Mouse (Mus musculus): ENCODE measurements around the gene Hmbs. TPM values are rescaled to one million over a fixed set of nuclear protein-coding genes. Genes with fewer than 3 reads are reported as not detected.
"Not testable (repeated sequence)": the region's sequence is repeated elsewhere in the genome, so short reads cannot be mapped to it uniquely, and the experiment has no call there.

Hmbs gene
- polyA plus RNA-seq, 3 experiments from 2014 or later, result 24.7 to 35.8 (median 25.4) TPM

DNA sequence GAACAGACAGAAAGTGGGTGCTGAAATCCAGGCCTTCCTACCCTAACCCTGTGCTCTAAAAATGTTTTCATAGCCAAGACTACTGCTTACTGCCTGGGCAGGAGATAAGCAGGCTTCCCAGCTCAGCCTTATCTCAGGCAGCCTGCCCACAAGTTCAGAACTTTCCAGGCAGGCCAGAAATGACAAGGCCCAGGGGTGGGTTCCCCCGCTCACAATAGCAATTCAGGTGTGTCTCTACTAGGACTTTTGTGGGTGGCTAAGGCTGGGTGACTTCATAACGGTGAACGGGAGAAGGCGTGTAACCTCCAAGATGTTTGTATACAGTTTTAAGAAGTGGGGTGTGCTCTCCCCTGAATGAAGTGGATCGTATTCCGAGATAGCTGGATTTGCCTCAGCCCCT, 738 bp downstream of the Hmbs start:
- no peak for ATAC-seq

DNA sequence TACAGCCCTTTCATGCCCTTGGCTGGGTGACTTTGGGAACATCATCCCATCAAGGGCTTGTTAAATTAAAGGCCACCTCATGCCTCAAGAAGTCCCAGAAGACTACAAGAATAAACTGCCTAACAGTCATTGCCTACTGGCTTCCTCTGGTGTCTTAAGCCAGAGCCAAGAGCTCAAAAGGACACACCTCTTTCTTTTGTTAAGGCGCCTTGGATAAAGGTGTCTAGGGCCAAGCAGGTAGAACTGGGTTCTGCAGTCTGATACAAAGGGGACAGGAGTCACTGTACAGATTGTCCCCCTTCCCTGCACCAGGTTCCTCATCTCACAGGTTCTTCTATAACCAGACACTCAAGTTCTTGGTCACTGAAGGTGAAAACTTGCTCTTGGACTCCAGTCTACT, 1.4 kb downstream of the Hmbs start:
- no peak for ATAC-seq

DNA sequence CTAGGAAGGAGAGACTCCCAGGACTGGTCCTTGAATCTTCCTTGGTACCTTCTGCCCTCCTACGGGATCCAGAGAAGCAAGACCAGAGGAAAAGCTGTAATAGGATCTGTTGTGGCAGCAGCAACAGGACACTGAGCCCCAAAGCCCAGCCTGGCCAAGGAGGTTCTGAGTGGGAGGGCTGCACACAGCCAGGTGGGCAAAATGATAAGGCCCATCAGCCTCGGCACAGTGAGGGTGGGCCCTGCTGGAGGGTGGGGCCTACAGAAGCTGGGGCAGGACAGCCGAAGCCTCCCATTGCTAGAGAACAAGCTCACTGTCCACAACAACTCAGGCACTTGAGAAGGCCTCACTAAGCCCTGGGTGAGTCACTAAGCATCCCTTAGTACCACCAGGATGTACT, 1.9 kb downstream of the Hmbs start:
- no peak for ATAC-seq

DNA sequence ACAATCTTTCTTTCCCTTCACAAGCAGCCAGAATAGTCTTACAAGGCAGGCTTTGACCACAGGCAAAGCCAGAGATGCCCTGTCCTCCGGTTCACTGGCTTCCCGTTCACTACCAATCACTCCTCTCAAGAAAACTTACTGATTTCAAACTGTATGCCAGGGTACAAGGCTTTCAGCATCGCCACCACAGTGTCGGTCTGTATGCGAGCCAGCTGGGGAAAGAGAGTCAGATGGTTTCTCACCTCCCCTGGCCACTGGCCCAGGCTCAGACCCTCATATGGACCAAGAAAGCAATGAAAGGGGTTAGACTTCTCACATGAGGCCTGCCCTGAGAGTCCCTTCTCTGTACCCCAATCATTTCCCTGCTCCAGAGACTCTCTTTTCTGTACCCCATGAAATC, 2.5 kb downstream of the Hmbs start:
- no peak for ATAC-seq

DNA sequence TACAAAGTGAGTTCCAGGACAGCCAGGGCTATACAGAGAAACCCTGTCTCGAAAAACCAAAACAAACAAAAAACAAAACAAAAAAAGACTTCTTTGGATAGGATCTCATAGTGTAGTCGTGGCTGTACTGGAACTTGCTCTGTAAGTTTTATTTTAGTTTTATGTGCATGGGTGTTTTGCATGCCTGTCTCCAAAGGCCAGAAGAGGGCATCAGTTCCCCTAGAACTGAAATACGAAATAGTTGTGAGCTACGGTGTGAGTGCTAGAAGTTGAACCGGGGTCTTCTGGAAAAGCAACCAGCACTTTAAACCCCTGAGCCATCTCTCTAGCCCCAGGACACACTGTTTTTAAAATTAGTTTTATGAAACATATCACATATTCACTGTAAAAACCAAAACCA, 5.5 kb downstream of the Hmbs start:
- no peak for ATAC-seq

DNA sequence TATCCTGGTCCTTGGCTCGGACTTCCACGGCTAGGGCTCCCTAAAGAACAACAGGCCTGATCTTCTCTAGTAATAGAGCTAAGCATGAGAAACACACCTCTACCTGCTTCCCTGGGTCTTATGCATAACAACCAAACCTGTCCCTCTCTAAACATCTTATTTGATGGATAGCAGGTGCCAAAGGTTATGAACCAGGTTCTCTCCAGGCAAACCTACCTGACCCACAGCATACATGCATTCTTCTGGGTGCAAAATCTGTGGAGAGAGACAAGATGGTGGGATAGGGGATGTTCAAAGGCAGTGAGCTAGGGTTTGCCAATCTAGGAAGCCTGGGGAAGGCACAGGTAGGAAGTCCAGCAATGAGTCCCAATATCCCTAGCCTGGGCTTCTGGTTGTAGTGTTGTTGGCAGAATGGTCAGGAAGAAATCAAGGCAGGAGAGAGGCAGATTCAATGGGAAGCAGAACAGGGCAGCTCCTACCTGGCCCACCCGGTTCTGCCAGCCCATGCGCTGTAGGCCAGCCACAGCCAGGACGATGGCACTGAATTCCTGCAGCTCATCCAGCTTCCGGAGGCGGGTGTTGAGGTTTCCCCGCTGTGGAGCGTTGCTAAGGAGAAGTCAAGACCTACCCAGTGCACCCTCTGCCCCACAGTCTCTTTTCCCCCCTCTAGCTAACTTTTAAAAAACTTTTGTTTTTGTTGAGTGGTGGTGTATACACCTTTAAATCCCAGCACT, 6.4 kb downstream of the Hmbs start:
- ATAC-seq, result no peak

DNA sequence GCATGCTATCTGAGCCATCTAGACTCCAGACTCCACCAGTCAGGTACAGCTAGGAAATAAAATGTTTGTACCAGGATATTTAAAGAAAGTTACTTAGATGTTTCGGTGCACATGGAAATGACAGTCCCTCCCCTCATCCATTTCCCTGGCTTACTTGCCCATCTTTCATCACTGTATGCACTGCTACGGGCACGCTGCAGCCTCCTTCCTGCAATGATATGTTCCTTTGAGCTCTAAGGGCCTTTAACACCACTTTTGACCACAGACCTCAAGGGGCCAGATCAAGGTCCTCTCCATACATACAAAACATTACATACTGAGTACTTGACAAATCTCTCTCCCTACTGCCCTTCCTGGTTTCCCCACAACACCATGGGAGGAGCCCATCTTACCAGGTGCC, 7.1 kb downstream of the Hmbs start:
- no peak for ATAC-seq

DNA sequence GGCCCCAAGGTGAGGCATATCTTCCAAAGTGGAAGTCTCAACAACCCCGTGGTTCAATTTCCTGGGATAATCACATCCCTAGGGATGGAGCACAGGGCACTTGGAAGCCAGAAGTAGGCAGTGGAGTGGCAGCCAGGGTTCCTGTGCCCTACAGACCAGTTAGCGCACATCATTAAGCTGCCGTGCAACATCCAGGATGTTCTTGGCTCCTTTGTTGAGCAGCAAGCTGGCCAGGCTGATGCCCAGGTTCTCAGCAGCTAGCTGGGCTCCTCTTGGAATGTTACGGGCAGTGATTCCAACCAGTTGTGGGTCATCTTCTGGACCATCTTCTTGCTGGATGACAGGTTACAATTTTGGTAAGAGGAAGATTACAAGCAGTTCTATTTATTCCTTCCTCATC, 7.5 kb downstream of the Hmbs start:
- not testable (repeated sequence) for ATAC-seq

DNA sequence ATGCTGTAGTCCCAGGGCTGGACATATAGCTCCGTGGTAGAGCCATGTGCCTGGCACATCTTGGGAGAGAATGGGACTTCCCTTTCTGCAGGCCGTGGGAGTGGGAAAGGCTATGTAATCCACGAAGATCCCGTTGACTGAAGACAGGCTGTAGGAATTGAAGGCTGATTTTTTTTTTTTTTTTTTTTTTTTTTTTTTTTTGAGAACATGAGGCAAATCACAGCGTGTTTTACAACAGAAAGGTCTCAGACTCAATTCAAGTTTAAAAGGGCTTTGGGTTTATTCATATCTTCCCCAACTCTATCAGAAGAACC, 8.0 kb downstream of the Hmbs start:
- no peak for ATAC-seq

DNA sequence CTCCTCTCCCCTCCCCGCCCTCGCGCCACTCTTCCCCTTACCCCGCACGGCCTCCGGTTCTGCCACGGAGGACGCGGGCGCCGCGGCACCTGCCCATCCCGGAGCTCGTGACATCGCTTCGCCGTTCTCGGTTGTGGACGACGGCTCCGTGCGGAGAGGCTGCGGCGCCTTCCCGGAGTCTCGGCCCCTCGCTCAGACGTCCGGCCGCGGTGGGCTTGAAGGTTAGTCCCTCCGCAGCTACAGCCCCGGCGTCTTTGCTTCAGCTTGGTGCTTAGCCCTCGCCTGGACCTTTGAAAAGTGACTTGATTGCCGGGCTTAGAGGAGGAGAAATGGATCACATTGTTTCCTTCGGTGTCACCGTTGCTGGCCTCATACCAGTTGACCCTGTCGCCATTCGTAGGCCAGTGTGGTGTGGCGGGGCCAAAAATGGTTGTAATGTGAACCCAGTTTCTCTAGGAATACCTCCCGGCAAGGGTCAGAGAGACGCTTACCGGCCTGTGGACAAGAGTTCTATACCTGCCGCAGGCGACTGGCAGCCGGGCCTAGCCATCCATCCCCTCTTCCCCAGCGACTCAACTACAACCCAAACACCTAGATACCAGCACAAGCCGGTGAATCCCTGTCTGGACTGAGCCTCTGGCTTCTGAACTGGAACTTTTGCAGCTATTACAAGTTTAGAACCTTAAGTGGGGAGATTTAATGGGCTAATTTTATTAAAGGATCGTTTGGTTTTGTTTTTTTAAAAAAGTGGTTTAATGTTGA, 8.5 kb downstream of the Hmbs start:
- no peak for ATAC-seq

DNA sequence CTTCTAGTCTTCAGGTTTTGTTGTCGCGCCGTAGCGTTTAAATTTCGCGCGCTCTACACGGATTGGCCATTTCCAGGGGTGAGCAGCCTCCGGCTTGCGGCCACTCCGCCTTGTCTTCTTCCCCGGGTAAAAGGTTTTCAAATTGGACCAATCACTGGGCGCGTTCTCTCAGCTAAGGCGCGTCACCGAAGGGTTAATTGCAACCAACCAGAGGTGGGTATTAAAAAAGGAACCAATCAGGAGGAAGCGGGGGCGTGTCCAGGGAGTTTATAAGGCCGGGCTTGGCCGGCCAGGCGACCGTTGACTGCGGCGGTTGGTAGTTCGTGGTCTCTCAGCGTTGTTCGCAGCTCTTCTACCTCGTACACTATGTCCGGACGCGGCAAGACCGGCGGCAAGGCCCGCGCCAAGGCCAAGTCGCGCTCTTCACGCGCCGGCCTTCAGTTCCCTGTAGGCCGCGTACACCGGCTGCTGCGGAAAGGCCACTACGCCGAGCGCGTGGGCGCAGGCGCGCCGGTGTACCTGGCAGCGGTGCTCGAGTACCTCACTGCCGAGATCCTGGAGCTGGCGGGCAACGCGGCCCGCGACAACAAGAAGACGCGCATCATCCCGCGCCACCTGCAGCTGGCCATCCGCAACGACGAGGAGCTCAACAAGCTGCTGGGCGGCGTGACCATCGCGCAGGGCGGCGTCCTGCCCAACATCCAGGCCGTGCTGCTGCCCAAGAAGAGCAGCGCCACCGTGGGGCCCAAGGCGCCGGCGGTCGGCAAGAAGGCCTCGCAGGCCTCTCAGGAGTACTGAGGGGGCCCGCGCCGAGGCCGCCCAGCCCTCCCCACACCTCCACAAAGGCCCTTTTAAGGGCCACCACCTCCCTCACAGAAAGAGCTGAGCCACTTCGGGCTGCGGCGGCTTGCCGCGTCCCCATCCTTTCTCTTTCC, 9.4 kb downstream of the Hmbs start, which contains the start of gene H2afx:
Gene H2afx, plus strand, starts transcription at position 299 of the 935 bp plus-strand sequence.
- peak; percentile 98 for ATAC-seq

DNA sequence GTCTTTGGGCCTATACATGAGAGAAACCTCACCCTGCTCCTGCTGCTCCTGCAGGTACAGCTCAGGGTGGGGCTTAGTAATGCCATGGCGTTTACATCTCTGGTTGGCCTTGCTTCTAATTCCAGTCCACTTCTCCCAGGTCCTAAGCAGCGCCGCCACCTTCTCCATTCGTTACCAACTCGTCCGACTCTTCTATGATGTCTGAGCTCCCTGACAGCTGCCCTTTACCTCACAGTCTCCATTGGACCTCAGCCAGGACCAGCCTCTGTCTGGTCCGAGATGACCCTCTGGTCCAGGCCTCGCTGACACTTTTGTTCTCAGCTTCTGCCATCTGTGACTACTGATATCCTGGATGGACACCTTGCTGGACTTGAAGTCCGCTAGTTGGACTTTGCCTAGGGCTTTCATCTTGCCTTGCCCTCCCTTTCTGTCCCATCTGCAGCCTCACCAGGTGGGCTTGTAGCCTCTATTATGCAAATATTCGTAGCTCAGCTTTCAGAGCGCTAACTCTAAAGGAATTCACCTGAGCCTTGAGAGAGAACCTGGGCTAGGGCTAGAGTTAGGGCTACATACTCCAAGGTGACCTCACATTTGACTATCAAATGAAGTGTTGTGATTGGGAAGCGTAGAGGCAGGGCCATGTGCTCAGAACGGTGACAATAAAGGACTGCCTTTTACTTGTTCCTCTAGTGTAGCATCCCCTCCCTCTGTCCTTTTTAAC, 10.9 kb downstream of the Hmbs start:
- no peak for ATAC-seq

DNA sequence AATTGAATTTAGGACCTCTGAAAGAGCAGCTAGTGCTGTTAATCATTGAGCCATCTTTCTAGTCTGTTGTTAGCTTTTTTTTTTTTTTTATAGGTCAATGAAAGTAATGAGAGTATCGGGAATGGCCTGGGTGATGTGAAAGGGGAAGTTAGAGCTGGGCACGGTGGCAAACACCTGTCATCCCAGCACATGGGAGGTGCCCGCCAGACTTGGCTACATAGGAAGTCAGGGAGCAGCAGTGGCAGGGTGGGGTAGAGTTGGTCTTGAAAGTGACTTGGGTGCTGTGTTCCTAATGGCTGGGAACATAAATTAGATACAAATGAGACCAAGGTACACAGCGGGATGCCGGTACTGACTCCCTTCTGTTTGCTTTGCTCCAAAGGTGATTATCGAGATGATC, 13.3 kb downstream of the Hmbs start:
- ATAC-seq, result no peak

DNA sequence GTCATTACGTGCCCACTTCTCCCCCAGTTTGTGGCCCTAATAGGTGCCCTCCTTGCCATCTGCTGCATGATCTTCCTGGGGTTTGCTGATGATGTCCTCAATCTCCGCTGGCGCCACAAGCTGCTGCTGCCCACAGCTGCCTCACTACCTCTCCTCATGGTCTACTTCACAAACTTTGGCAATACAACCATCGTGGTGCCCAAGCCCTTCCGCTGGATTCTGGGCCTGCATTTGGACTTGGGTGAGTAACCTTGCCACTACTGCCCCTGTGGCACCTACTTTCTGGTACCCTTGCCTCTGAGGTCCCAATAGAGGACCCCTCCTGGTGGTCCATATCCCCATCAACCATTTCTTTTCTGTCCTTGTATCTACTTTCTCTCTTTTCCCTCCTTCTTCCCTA, 16.1 kb downstream of the Hmbs start:
- no peak for ATAC-seq

DNA sequence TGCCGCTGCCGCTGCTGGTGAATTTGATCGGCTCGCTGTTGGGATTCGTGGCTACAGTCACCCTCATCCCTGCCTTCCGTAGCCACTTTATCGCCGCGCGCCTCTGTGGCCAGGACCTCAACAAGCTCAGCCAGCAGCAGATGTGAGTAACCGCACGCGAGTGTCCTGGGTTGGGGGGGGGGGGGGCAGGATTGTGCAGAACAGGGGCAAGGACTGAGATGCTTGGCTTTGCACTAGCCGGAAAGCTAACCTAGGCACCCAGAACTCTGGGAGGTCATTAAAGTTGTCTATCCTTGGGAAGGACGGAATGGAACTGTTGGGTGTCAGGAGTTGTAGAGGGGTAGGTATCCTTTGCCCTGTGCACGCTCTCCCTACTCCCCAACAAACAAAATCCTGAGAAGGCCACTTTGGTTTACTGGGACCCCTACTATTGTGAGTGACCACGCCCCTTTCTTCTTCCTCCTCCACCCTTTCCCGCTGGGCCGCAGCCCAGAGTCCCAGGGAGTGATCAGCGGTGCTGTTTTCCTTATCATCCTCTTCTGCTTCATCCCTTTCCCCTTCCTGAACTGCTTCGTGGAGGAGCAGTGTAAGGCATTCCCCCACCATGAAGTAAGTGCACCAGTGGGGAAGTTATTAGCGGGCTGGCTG, 16.8 kb downstream of the Hmbs start:
- ATAC-seq, result no peak

DNA sequence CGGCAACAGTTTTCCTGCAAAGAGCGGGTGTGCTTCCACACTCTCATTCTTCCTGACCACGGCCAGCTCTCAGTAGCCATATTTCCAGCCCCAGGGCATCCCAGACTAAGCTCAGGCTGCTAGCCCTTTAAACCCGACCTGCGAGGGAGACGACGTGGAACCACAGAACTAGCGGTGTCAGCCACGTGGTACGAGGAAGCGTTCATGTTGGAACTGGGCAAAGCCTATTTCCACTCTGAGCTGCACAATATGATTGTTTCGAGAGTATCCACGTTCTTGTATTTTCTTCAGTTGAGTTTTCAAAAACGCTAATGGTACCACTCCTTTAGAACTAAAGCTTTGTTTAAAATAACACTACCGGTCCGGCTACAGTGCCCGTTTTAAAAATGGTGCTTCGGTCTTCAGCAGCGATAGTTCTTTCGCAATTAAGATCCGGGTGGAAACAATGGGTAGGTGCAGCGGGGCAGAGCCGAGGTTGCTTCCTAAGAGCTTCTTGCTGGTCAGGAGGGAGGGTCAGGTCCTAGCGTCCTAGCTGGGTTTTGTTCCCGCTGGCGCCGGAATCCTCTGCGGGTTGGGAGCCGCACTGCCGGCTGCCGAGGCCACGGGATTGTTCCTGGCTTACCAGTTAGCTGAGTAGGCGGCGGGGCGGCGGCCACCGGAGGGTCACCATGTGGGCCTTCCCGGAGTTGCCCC, 17.5 kb downstream of the Hmbs start:
- ATAC-seq, result peak; percentile 96

DNA sequence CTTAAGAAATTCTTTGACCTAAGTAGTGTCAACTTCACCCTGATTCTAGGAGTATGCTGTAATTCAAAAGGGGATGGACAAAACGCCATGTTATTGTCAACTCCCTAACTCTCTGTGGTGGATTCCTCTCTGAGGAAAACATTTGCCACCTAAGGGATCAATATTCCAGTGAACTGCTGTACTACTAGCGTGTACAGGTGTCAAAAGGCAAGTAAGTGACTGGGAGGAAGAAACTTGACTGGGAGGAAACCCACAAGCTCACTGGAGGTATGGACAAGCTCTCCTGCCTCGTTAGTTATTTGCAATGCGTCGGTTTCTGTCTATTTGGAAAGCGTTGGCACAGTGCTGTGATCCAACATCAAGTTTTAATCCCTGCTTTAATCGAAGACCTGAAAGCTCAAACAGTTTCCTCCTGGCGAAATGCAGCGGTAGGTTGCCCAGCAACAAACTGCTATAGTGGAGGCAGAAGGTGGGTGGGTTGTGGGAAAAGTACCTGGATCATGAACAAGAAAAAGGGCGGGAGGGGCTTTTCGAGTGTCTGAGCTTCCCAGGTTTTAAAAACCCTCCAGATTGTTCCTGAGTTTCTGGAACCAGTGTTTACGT, 18.2 kb downstream of the Hmbs start, which contains the start of gene Dpagt1:
Gene Dpagt1, plus strand, starts transcription at position 252 of the 603 bp plus-strand sequence.
- ATAC-seq, result no peak

DNA sequence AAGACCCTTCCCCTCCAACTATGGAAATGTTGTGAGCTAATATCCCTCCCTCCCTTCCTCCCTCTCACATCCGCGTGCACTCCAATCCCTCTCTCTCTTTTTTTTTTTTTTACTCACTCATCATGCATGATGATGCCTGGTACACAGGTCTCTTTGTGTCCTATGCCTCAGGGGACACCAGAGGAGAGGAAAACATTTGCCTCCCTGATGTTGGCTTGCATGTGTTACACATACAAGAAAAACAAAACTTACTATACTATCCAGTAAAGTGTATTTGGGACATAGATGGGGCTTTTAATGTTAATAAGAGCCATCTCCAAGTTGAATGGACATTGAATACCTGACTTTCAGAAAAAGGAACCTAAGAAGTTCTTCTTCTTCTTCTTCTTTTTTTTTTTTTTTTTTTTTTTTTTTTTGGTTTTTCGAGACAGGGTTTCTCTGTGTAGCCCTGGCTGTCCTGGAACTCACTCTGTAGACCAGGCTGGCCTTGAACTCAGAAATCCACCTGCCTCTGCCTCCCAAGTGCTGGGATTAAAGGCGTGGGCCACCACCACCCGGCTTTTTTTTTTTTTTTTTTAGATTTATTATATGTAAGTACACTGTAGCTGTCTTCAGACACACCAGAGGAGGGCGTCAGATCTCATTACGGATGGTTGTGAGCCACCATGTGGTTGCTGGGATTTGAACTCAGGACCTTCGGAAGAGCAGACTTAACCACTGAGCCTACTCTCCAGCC, 18.8 kb downstream of the Hmbs start:
- not testable (repeated sequence) for ATAC-seq

DNA sequence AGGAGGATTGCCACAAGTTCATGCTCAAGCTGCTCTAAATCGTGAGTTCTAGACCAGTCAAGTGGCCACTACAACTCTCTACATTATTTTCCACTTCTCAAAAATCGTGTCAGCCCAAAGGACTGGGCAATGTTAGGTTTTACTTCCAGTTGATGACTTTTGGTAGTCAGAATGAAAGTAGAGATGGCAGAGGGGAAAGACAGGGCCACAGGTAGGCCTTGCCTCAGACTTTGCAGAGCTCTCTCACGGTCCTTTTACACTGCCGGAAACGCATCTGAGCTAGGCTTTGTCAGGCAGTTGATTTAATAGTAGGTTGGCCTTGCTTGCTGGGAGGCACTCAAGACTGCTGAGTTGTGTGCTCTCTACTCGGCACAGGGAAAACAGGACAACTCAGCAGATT, 19.9 kb downstream of the Hmbs start:
- ATAC-seq, result no peak

DNA sequence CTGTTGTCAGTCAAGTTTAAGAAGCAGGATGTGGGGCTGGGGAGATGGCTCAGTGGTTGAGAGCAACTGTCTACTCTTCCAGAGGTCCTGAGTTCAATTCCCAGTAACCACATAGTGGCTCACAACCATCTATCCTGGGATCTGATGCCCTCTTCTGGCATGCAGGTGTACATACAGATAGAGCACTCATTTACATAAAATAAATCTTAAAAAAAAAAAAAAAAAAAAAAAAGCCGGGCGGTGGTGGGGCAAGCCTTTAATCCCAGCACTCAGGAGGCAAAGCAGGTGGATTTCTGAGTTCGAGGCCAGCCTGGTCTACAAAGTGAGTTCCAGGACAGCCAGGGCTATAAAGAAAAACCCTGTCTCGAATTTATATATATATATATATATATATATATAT, 20.4 kb downstream of the Hmbs start:
- not testable (repeated sequence) for ATAC-seq

Measured in inflammation-experienced regulatory T-cells, adult 6 months (primary cell).